Mouse (Mus musculus) E14TG2a.4 (cell line): Measurements from ENCODE around the gene Plac1.

Experiments
- H3K27me3 ChIP-seq: 2 replicates; pipeline ENCODE4 v1.6.1; 2014; ENCODE audit warnings: low read length, control low read depth; ENCODE audit not compliant: insufficient read depth
- H3K36me3 ChIP-seq: 2 replicates; pipeline ENCODE4 v1.6.1; 2014; ENCODE audit warnings: low read length, control low read depth; ENCODE audit not compliant: insufficient read depth
- H3K4me1 ChIP-seq: replicated peaks from 2 replicates; pipeline ENCODE4 v1.6.1; 2014; ENCODE audit warnings: low read depth, low read length, control low read depth
- H3K4me3 ChIP-seq: replicated peaks from 2 replicates; pipeline ENCODE4 v1.5.1; 2014; ENCODE audit warnings: mild to moderate bottlenecking, low read length
- H3K9me3 ChIP-seq: 2 replicates; pipeline ENCODE4 v1.6.1; 2014; ENCODE audit warnings: low read length, control low read depth
- CTCF ChIP-seq: conservative IDR thresholded peaks from 2 replicates; pipeline ENCODE4 v1.5.1; 2014; ENCODE audit warnings: low read length
- NANOG ChIP-seq: IDR thresholded peaks from 2 replicates; pipeline ENCODE4 v1.6.1; 2014; ENCODE audit warnings: borderline replicate concordance, low read length, mixed read lengths
- POU5F1 ChIP-seq: IDR thresholded peaks from 2 replicates; pipeline ENCODE4 v1.6.1; 2014; ENCODE audit warnings: low read length, borderline replicate concordance

Gene Plac1

GRCm38 (mm10) chrX:53139641-53140040 is 100.3 kb downstream of the Plac1 start:
- H3K4me1 ChIP-seq = no peaks in the 10 kb centered on the region
- TF ChIP-seq CTCF = no peak
- TF ChIP-seq NANOG = no peak
- TF ChIP-seq POU5F1 = no peak
- no peaks in the 10 kb centered on the region for H3K36me3 ChIP-seq
- H3K4me3 ChIP-seq = no peak overlapping the region
- H3K27me3 ChIP-seq = no peaks in the 10 kb centered on the region
- H3K9me3 ChIP-seq = no peaks in the 10 kb centered on the region

DNA sequence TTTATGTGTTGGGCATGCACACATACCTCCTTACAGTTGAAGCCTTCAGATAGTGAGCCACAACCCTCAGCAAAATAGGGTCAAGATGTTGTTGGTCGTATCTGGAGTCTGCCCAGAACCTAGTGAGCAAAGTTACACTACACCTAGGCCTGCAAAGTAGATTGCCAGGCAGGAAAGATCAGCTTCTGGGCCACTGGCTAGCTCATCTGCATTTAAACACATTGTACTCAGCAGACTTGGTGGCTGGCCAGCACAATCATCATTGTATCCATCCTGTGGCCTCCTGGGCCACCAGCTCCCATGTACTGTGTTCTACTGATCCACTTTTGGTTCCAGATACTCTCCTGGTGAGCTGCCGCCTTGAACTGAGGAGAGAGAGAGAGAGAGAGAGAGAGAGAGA is 102.8 kb downstream of the Plac1 start:
- no peak for TF ChIP-seq NANOG
- TF ChIP-seq POU5F1 = no peak
- no peak for TF ChIP-seq CTCF
- H3K4me1 ChIP-seq = no peaks in the 10 kb centered on the region
- H3K4me3 ChIP-seq = no peak overlapping the region
- no peaks in the 10 kb centered on the region for H3K9me3 ChIP-seq
- no peaks in the 10 kb centered on the region for H3K36me3 ChIP-seq
- H3K27me3 ChIP-seq = no peaks in the 10 kb centered on the region

DNA sequence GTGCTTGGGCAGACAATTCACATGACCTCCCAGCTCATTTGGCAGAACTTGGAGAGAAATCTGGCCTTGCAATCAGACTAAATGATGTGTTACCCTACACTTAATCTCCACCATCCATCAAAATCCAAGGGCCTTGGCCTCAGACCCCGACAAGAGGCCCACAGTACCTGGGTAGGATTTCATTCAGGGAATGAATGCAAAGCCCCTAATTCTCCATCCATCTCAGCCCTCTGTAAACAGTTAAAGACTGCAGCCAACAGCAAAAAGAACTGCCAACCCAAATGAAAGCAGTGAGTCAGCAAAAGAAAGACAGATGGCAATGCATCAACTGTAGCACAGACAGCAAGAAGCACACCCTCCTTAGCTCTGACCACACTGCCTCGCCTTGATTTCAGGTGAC is 110.4 kb downstream of the Plac1 start:
- no peaks in the 10 kb centered on the region for H3K36me3 ChIP-seq
- TF ChIP-seq CTCF = no peak
- TF ChIP-seq POU5F1 = no peak
- no peak for TF ChIP-seq NANOG
- no peaks in the 10 kb centered on the region for H3K4me1 ChIP-seq
- no peak overlapping the region for H3K4me3 ChIP-seq
- no peaks in the 10 kb centered on the region for H3K9me3 ChIP-seq
- H3K27me3 ChIP-seq = no peaks in the 10 kb centered on the region

DNA sequence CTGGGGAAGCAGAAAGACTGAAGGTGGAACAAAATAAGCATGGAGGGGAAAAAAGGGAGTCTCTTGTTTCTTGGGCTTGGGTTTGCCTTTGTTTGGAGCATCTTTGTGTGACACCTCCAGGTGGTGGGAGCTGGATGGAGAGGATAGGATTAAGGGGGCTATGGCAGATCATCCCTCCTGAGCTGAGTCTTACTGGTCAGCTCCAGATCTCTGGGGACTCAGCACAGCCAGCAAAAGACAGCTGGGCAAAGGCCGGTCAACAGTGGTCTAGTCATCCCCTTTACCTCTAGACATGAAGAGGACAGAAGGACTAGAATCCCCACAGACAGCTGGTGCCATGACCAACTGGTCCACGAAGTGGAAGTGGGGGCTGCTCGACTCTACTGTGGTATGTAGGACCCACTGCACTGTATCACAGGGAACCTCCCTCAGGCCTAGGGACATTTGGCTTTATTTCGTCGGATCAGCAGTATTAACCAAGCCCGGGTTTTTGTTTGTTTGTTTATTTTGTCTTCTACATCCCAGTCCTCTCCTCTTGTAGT is 113.3 kb downstream of the Plac1 start:
- Histone ChIP-seq H3K27me3 (no peaks in the 10 kb centered on the region), H3K9me3 (no peaks in the 10 kb centered on the region), H3K36me3 (no peaks in the 10 kb centered on the region), H3K4me1 (no peaks in the 10 kb centered on the region), H3K4me3 (no peak overlapping the region)
- no peak for TF ChIP-seq POU5F1
- no peak for TF ChIP-seq NANOG
- no peak for TF ChIP-seq CTCF

- Histone ChIP-seq H3K4me1 (no peaks in the 10 kb centered on the region), H3K36me3 (no peaks in the 10 kb centered on the region), H3K27me3 (no peaks in the 10 kb centered on the region), H3K9me3 (no peaks in the 10 kb centered on the region), H3K4me3 (no peak overlapping the region)
- TF ChIP-seq POU5F1 = no peak
- TF ChIP-seq CTCF = no peak
- no peak for TF ChIP-seq NANOG
Measured at GRCm38 (mm10) chrX:53125838-53126467, 114.0 kb downstream of the Plac1 start.

GRCm38 (mm10) chrX:53123562-53123961 is 116.3 kb downstream of the Plac1 start:
- H3K27me3 ChIP-seq = no peaks in the 10 kb centered on the region
- no peak for TF ChIP-seq CTCF
- no peak for TF ChIP-seq NANOG
- TF ChIP-seq POU5F1 = no peak
- H3K36me3 ChIP-seq = no peaks in the 10 kb centered on the region
- no peaks in the 10 kb centered on the region for H3K4me1 ChIP-seq
- H3K9me3 ChIP-seq = no peaks in the 10 kb centered on the region
- H3K4me3 ChIP-seq = no peak overlapping the region

GRCm38 (mm10) chrX:53118631-53119030 is 121.3 kb downstream of the Plac1 start:
- Histone ChIP-seq H3K27me3 (no peaks in the 10 kb centered on the region), H3K4me3 (no peak overlapping the region), H3K9me3 (no peaks in the 10 kb centered on the region), H3K4me1 (no peaks in the 10 kb centered on the region), H3K36me3 (no peaks in the 10 kb centered on the region)
- TF ChIP-seq NANOG (no peak), CTCF (no peak), POU5F1 (no peak)

GRCm38 (mm10) chrX:53118019-53118418 is 121.9 kb downstream of the Plac1 start:
- Histone ChIP-seq H3K4me1 (no peaks in the 10 kb centered on the region), H3K27me3 (no peaks in the 10 kb centered on the region), H3K9me3 (no peaks in the 10 kb centered on the region), H3K36me3 (no peaks in the 10 kb centered on the region), H3K4me3 (no peak overlapping the region)
- TF ChIP-seq POU5F1 (no peak), NANOG (no peak), CTCF (no peak)

DNA sequence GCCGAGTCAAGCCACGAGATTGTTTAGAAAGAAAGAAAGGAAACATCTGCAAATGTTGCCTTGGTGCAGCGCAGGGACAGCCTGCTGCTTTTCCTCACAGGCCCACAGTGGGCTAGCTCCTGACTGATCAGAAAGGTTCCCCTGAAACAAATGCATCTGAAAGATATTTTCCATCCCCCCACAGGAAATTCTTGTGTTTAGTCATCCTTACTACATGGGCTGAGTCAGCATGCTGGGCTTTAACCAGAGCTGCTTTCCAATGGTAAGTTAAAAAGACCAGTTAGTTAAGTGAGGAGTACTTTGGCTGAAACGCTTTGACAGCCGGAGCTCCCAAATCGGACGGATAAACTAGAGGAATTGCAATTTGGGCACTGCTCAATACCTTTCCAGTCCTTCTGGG is 124.9 kb downstream of the Plac1 start:
- no peaks in the 10 kb centered on the region for H3K27me3 ChIP-seq
- H3K36me3 ChIP-seq = no peaks in the 10 kb centered on the region
- no peaks in the 10 kb centered on the region for H3K4me1 ChIP-seq
- TF ChIP-seq POU5F1 (no peak), NANOG (no peak), CTCF (no peak)
- no peaks in the 10 kb centered on the region for H3K9me3 ChIP-seq
- H3K4me3 ChIP-seq = no peak overlapping the region
